Mouse (Mus musculus) lung, adult 2 months (tissue): ENCODE results near the gene Mrpl2. TPM values are rescaled to one million over a fixed set of nuclear protein-coding genes. Genes with fewer than 3 reads are reported as not detected.

Experiments
- DNase-seq: peaks from one replicate; pipeline ENCODE4 v3.0.0; 2022
- H3K4me1 ChIP-seq: fragments of 200-500 bp; 2 replicates; pipeline ENCODE4 v1.6.1; 2011; ENCODE audit warnings: low read length; ENCODE audit not compliant: control insufficient read depth, insufficient read depth
- H3K4me3 ChIP-seq: fragments of 200-500 bp; replicated peaks from 2 replicates; pipeline ENCODE3; 2011; ENCODE audit warnings: low read depth, mild to moderate bottlenecking, control low read depth, low read length; ENCODE audit errors: extremely low read depth
- CTCF ChIP-seq: fragments of 200-500 bp; IDR thresholded peaks from 2 replicates; pipeline ENCODE4 v1.5.1; 2011; ENCODE audit warnings: mild to moderate bottlenecking, low read length, control low read depth; ENCODE audit not compliant: insufficient read depth
- POLR2A ChIP-seq: fragments of 200-500 bp; IDR thresholded peaks from 2 replicates; pipeline ENCODE4 v1.6.1; 2011; ENCODE audit warnings: low read depth, mild to moderate bottlenecking, control low read depth, low read length, borderline replicate concordance; ENCODE audit errors: extremely low read depth
- WGBS: fragments of 180-500 bp; shearing (Covaris S2); methylation state at CpG from one replicate; pipeline ENCODE4 v1.1.7; 2018; 5-methylcytosine and 5-hydroxymethylcytosine counted together
- polyA plus RNA-seq: library from polyadenylated mRNA; depleted of rRNA; stranded (reverse); fragments of >200 nt; gene quantifications from 2 replicates; pipeline ENCODE4 v1.2.3, GENCODE M21; 2012

Gene Mrpl2
- polyA plus RNA-seq, 1 experiment: 52.1 TPM

- no peak for DNase-seq
- Histone ChIP-seq H3K4me1 (peaks cover 16% of the 10 kb centered on the region), H3K4me3 (no peak overlapping the region)
- TF ChIP-seq POLR2A (no peak), CTCF (no peak)
- 54% methylated on average over 20 of the region's 20 CpGs for WGBS
These were observed 5.9 kb downstream of the Mrpl2 start for GRCm38 (mm10) chr17:46651755-46652547.

- peaks cover 10% of the 10 kb centered on the region for H3K4me1 ChIP-seq
- DNase-seq: no peak
- H3K4me3 ChIP-seq: no peak overlapping the region
- TF ChIP-seq CTCF: no peak
- TF ChIP-seq POLR2A: no peak
- WGBS: 61% methylated on average over 6 of the region's 6 CpGs
These were observed 10.0 kb downstream of the Mrpl2 start for GRCm38 (mm10) chr17:46656054-46656453.

- no peak for DNase-seq
- 92% methylated on average over 9 of the region's 9 CpGs for WGBS
- H3K4me3 ChIP-seq: no peak overlapping the region
- H3K4me1 ChIP-seq: no peaks in the 10 kb centered on the region
- no peak for TF ChIP-seq CTCF
- TF ChIP-seq POLR2A: no peak
These were observed 15.3 kb downstream of the Mrpl2 start for GRCm38 (mm10) chr17:46661351-46661750.

GRCm38 (mm10) chr17:46661981-46662380 lies 16.0 kb downstream of the Mrpl2 start:
- 83% methylated on average over 12 of the region's 12 CpGs for whole genome bisulfite sequencing
- no peak for DNase-seq
- Histone ChIP-seq H3K4me1 (no peaks in the 10 kb centered on the region), H3K4me3 (no peak overlapping the region)
- no peak for TF ChIP-seq CTCF
- no peak for TF ChIP-seq POLR2A

GRCm38 (mm10) chr17:46662730-46663129 lies 16.7 kb downstream of the Mrpl2 start:
- TF ChIP-seq POLR2A (no peak), CTCF (no peak)
- WGBS: 83% methylated on average over 5 of the region's 5 CpGs
- no peak for DNase-seq
- no peaks in the 10 kb centered on the region for H3K4me1 ChIP-seq
- H3K4me3 ChIP-seq: no peak overlapping the region

- H3K4me1 ChIP-seq: no peaks in the 10 kb centered on the region
- no peak overlapping the region for H3K4me3 ChIP-seq
- DNase-seq: no peak
- 85% methylated on average over 16 of the region's 16 CpGs for WGBS
- TF ChIP-seq POLR2A (no peak), CTCF (no peak)
These were observed 21.7 kb downstream of the Mrpl2 start for GRCm38 (mm10) chr17:46667712-46668111.

GRCm38 (mm10) chr17:46669911-46670310 lies 23.9 kb downstream of the Mrpl2 start:
- peaks cover 2% of the 10 kb centered on the region for H3K4me1 ChIP-seq
- no peak for DNase-seq
- 96% methylated on average over 10 of the region's 10 CpGs for WGBS
- no peak overlapping the region for H3K4me3 ChIP-seq
- no peak for TF ChIP-seq POLR2A
- no peak for TF ChIP-seq CTCF

- WGBS: under 1% methylated on average over 43 of the region's 43 CpGs
- peak; percentile 90; the same call in 1 of the 2 replicates for TF ChIP-seq POLR2A
- TF ChIP-seq CTCF: no peak
- DNase-seq: peak; percentile 91
- peaks cover 4% of the 10 kb centered on the region for H3K4me1 ChIP-seq
- H3K4me3 ChIP-seq: peak within 1 kb of the TSS; percentile 76
These were observed 28.0 kb downstream of the Mrpl2 start, which contains the start of gene Rrp36 for GRCm38 (mm10) chr17:46673850-46674529. Rrp36 (minus strand) TSS chr17:46674352.

- H3K4me1 ChIP-seq: peaks cover 5% of the 10 kb centered on the region
- 26% methylated on average over 15 of the region's 15 CpGs for WGBS
- TF ChIP-seq CTCF: no peak
- no peak for TF ChIP-seq POLR2A
- peak overlapping the region; percentile 38 for H3K4me3 ChIP-seq
- DNase-seq: no peak
These were observed 28.7 kb downstream of the Mrpl2 start for GRCm38 (mm10) chr17:46674530-46675283.
